Mouse (Mus musculus) liver, postnatal 0 days (tissue): ENCODE measurements around the gene Abl2.
"Not testable (repeated sequence)": the region's sequence is repeated elsewhere in the genome, so short reads cannot be mapped to it uniquely, and the experiment has no call there.

Source experiments
- CTCF ChIP-seq: sonication (generic); IDR thresholded peaks from 2 replicates; pipeline ENCODE4 v1.5.1; 2016; ENCODE audit warnings: antibody characterized with exemption, low read depth
- EP300 ChIP-seq: IDR thresholded peaks from 2 replicates; pipeline ENCODE4 v1.6.1; 2016; ENCODE audit warnings: antibody characterized with exemption, low read depth, mild to moderate bottlenecking

- not testable (repeated sequence) for TF ChIP-seq CTCF, EP300
Measured at GRCm38 (mm10) chr1:156660660-156661236, 102.2 kb downstream of the Abl2 start.
